27 mouse cellular contexts compared by ENCODE assay signal in genomic region chr13:91360121-91360520, GRCm38 (mm10).
"Had no signal": no experiment of that assay in that cellular context is flagged by ENCODE, and none has a peak within 500 bp of the region (broad histone marks: within the 10 kb centered on the region; RNA-seq: fewer than 3 reads in every experiment).

No protein-coding gene starts in this region.

- DNase-seq: gastrocnemius, postnatal 14 days; gastrocnemius, postnatal 36 days; heart, adult 2 months; heart, postnatal 14 days; heart, postnatal 36 days; kidney, adult 18-20 months; kidney, adult 9 months; kidney, postnatal 14 days; kidney, postnatal 36 days; layer of hippocampus, adult 9-11 months; liver; liver, embryonic 13.5 days had no signal

- H3K4me3 ChIP-seq: heart, adult 2 months; heart, embryonic 10.5 days; heart, embryonic 13.5 days; heart, embryonic 15.5 days; hindbrain, embryonic 13.5 days; hindbrain, embryonic 15.5 days; intestine, embryonic 15.5 days; kidney, embryonic 15.5 days; left cerebral cortex, adult 2 months; limb, embryonic 10.5 days; limb, embryonic 12.5 days; liver, embryonic 13.5 days; liver, embryonic 15.5 days had no signal

- H3K36me3 ChIP-seq: heart, embryonic 10.5 days; heart, embryonic 13.5 days; heart, embryonic 15.5 days; hindbrain, embryonic 13.5 days; hindbrain, embryonic 15.5 days; intestine, embryonic 15.5 days; kidney, embryonic 15.5 days; limb, embryonic 10.5 days; limb, embryonic 12.5 days; liver, embryonic 13.5 days; liver, embryonic 15.5 days had no signal

- H3K27ac ChIP-seq: heart, adult 2 months; heart, embryonic 10.5 days; heart, embryonic 13.5 days; heart, embryonic 15.5 days; hindbrain, embryonic 13.5 days; hindbrain, embryonic 15.5 days; hindbrain, postnatal 0 days; intestine, embryonic 15.5 days; kidney, embryonic 15.5 days; kidney, postnatal 0 days; left cerebral cortex, adult 2 months; limb, embryonic 10.5 days; limb, embryonic 12.5 days; liver, embryonic 13.5 days; liver, embryonic 15.5 days had no signal

- H3K4me2 ChIP-seq: heart, embryonic 13.5 days; heart, embryonic 15.5 days; hindbrain, embryonic 13.5 days; hindbrain, embryonic 15.5 days; intestine, embryonic 15.5 days; kidney, embryonic 15.5 days; limb, embryonic 12.5 days; liver, embryonic 11.5 days; liver, embryonic 13.5 days; liver, embryonic 15.5 days had no signal

- H3K9me3 ChIP-seq: heart, embryonic 10.5 days; heart, embryonic 13.5 days; heart, embryonic 15.5 days; hindbrain, embryonic 13.5 days; hindbrain, embryonic 15.5 days; intestine, embryonic 15.5 days; kidney, embryonic 15.5 days; limb, embryonic 10.5 days; limb, embryonic 12.5 days; liver, embryonic 13.5 days; liver, embryonic 15.5 days had no signal

- H3K4me1 ChIP-seq: kidney, embryonic 15.5 days; liver, embryonic 13.5 days; liver, embryonic 15.5 days had no signal

- H3K27me3 ChIP-seq: heart, embryonic 13.5 days; heart, embryonic 15.5 days; hindbrain, embryonic 13.5 days; hindbrain, embryonic 15.5 days; intestine, embryonic 15.5 days; kidney, embryonic 15.5 days; limb, embryonic 12.5 days; liver, embryonic 13.5 days; liver, embryonic 15.5 days had no signal

- ATAC-seq: hindbrain, postnatal 0 days; intestine, embryonic 15.5 days; intestine, postnatal 0 days had no signal

- H3K9ac ChIP-seq: heart, embryonic 13.5 days; heart, embryonic 15.5 days; hindbrain, embryonic 13.5 days; hindbrain, embryonic 15.5 days; intestine, embryonic 15.5 days; kidney, embryonic 15.5 days; limb, embryonic 12.5 days; liver, embryonic 13.5 days; liver, embryonic 15.5 days had no signal
